ENCODE assay signal across 8 mouse cellular contexts in the genomic region with DNA sequence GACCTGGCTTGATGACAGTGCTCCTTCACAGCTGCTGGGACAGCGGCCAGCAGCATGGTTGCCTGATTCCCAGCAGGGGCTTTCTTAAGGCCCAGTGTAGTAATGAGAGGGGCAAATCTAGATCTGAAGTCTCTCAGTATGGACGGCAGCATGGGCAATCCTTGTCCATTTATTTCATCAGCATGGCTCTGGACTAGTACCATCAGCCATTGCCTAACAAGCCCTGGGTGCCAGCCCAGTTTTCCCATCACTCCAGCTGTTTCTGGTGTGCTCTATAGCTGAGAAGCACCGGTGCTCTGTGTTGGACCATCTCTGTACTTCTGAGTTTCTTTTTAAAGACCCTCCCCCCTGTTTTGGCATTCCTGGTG. TPM values are rescaled to one million over a fixed set of nuclear protein-coding genes. Genes with fewer than 3 reads are reported as not detected.
DNase-seq lines count a peak whose midpoint lies in the region; ATAC-seq and TF ChIP-seq lines count a peak whose summit lies in the region.
"Had no signal": no experiment of that assay in that cellular context is flagged by ENCODE, and none has a peak within 500 bp of the region (broad histone marks: within the 10 kb centered on the region; RNA-seq: fewer than 3 reads in every experiment).

No protein-coding gene starts in this region.

- TF ChIP-seq CTCF in left cerebral cortex, adult 2 months (IDR thresholded peaks at IDR 0.05), result no peak

- H3K9me3 ChIP-seq in embryonic facial prominence, embryonic 13.5 days, result no peaks in the 10 kb centered on the region
- no peaks in the 10 kb centered on the region for H3K9me3 ChIP-seq in neural tube, embryonic 12.5 days

- peak overlapping the region; percentile 79 for H3K4me2 ChIP-seq in embryonic facial prominence, embryonic 13.5 days
- H3K4me2 ChIP-seq in neural tube, embryonic 12.5 days (replicated peaks), result peak overlapping the region; percentile 17; the same call in 1 of the 2 replicates

- intact Hi-C loops in left cerebral cortex, adult 2 months (cut with DNase I), result loop anchor here (5.0 kb wide), 4 partner anchors 83 to 332 kb away; a partner anchor contains a TSS
- intact Hi-C loops in left cerebral cortex, postnatal 25 days (cut with DNase I), result loop anchor here (5.0 kb wide), 3 partner anchors 88 to 332 kb away; a partner anchor contains a TSS
- intact Hi-C loops in heart, postnatal 14 days (cut with DNase I), result loop anchor here (5.0 kb wide), 5 partner anchors 33 to 332 kb away; a partner anchor contains a TSS

- H3K4me1 ChIP-seq in embryonic facial prominence, embryonic 13.5 days, result peaks cover 73% of the 10 kb centered on the region
- H3K4me1 ChIP-seq in neural tube, embryonic 12.5 days, result peaks cover 6% of the 10 kb centered on the region; the same call in 1 of the 2 replicates

- no peaks in the 10 kb centered on the region for H3K27me3 ChIP-seq in embryonic facial prominence, embryonic 13.5 days
- H3K27me3 ChIP-seq in neural tube, embryonic 12.5 days (replicated peaks), result no peaks in the 10 kb centered on the region

- 73% methylated on average over 3 of the region's 3 CpGs for WGBS in embryonic facial prominence, embryonic 13.5 days
- WGBS in neural tube, embryonic 12.5 days, result 66% methylated on average over 3 of the region's 3 CpGs

- ATAC-seq in embryonic facial prominence, embryonic 13.5 days (ENCODE audit: insufficient number of reproducible peaks, insufficient read depth, low FRiP score, low TSS enrichment, low read depth), result no peak
- no peak for ATAC-seq in neural tube, embryonic 12.5 days (ENCODE audit: low FRiP score, low read depth)
- no peak for ATAC-seq in erythroid progenitor cell, adult 5-6 weeks (replicated peaks; ENCODE audit: low FRiP score, poor library complexity, severe bottlenecking)

- H3K36me3 ChIP-seq in embryonic facial prominence, embryonic 13.5 days, result 0 out of 2 replicates have a peak, but pooled peaks cover 4% of the 10 kb centered on the region
- H3K36me3 ChIP-seq in neural tube, embryonic 12.5 days, result no peaks in the 10 kb centered on the region

- no peak for DNase-seq in left cerebral cortex, adult 2 months (ENCODE audit: extremely low spot score in 1 of 2, low spot score in 2 of 2)
- DNase-seq in left cerebral cortex, postnatal 25 days (ENCODE audit: low spot score in 2 of 2), result no peak
- DNase-seq in heart, postnatal 14 days, result peak; percentile 46 to 47
- DNase-seq in urinary bladder, adult 18-20 months (ENCODE audit: low spot score in 2 of 2), result no peak
- DNase-seq: layer of hippocampus, adult 9-11 months had no signal

- H3K27ac ChIP-seq in left cerebral cortex, adult 2 months, result no peak overlapping the region; the same call in 1 of the 2 replicates
- no peak overlapping the region for H3K27ac ChIP-seq in embryonic facial prominence, embryonic 13.5 days
- no peak overlapping the region for H3K27ac ChIP-seq in neural tube, embryonic 12.5 days

- peak overlapping the region; percentile 55 for H3K9ac ChIP-seq in embryonic facial prominence, embryonic 13.5 days
- no peak overlapping the region for H3K9ac ChIP-seq in neural tube, embryonic 12.5 days

- H3K4me3 ChIP-seq in left cerebral cortex, adult 2 months, result peak overlapping the region; percentile 84
- peak overlapping the region; percentile 70 for H3K4me3 ChIP-seq in embryonic facial prominence, embryonic 13.5 days
- no peak overlapping the region for H3K4me3 ChIP-seq in neural tube, embryonic 12.5 days

RNA-seq across cellular contexts. Expression of a gene that starts 3.3 kb away (rescaled TPM):
- 10 to 100 TPM; 20.2 to 22.9 TPM for total RNA-seq in left cerebral cortex, adult 2 months (2021)
- total RNA-seq in left cerebral cortex, postnatal 25 days (2021), result 10 to 100 TPM; 18.9 to 21.7 TPM
- 15.8 and 17.8 TPM in 2 replicates for polyA plus RNA-seq in embryonic facial prominence, embryonic 13.5 days (2015; fragmentation: Nextera tagmentation; extraction: Ambion mirVana)
- total RNA-seq in heart, postnatal 14 days (2021), result 10 to 100 TPM; 23.2 to 24.0 TPM
- polyA plus RNA-seq in neural tube, embryonic 12.5 days (2016; fragmentation: Nextera tagmentation; extraction: Ambion mirVana), result 10.9 and 13.0 TPM in 2 replicates
- 0.42 and 0.72 TPM in 2 replicates for total RNA-seq in erythroid progenitor cell, adult 5-6 weeks (2015; ENCODE audit: low replicate concordance)
- 2.2 TPM in 1 of 2 replicates, not detected in the other for total RNA-seq in erythroid progenitor cell, adult 5-6 weeks (2017; ENCODE audit: low replicate concordance)

Comparison
In these comparisons a context has a peak if more than half of its experiments do, and no peak if none do; other contexts are left out.
1. DNase-seq: peak in heart, postnatal 14 days (2 of 2); none in left cerebral cortex, adult 2 months (0 of 2), left cerebral cortex, postnatal 25 days (0 of 2) and urinary bladder, adult 18-20 months (0 of 2).
2. RNA of a gene that starts 3.3 kb away (total RNA-seq): 23.2 to 24.0 TPM in heart, postnatal 14 days, 20.2 to 22.9 TPM in left cerebral cortex, adult 2 months and 18.9 to 21.7 TPM in left cerebral cortex, postnatal 25 days; 0.42 to 2.2 TPM in erythroid progenitor cell, adult 5-6 weeks; every median in the first group is over 4 times any median in the second.